Mouse (Mus musculus): ENCODE measurements around the gene Barx1.

DNA sequence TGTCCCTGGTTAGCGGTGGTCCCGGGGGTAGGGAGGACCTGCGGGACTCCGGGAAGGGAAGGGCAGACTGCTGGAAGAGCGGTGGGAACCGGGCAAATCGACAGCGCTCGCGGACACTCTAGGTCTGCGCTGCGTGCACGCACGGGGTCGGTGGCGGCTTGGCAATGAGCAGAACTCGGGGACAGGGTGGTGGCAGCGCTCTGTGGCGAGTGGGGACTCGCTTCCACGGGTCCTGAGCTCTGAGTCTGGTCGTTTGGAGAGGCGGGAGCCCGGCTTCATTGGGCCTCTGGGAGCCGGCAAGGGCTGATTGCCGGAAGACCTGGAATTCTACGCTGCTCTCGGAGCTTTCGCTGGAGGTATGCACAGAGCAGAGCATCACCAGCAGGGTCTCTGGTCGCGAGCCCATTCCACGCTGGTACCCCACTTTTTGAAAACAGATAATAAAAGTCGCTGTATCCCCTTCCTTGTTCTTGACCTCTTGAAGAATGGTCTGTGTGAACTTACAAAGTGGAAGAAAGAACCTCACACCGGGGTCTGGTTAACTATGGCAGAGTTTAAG lies 6.3 kb downstream of the Barx1 start:
- TF ChIP-seq CTCF (IDR thresholded peaks at IDR 0.05; ENCODE audit: low read depth) (no peak), EP300 (IDR thresholded peaks at IDR 0.05; ENCODE audit: low read depth) (no peak)

All from liver, embryonic 14.5 days (tissue).